Mouse (Mus musculus) liver, adult 2 months (tissue): ENCODE results near the gene Myh14. TPM values are rescaled to one million over a fixed set of nuclear protein-coding genes. Genes with fewer than 3 reads are reported as not detected.

Experiments
- DNase-seq: peaks from one replicate; pipeline ENCODE4 v3.0.0-alpha.2; 2011; ENCODE audit warnings: low read depth, low spot score; ENCODE audit errors: extremely low read depth
- H3K27ac ChIP-seq: fragments of 200-500 bp; replicated peaks from 2 replicates; pipeline ENCODE4 v1.5.1; 2012; ENCODE audit warnings: low read depth, mild to moderate bottlenecking, control low read depth, inconsistent platforms, low read length; ENCODE audit not compliant: insufficient read depth
- H3K27me3 ChIP-seq: fragments of 200-500 bp; 2 replicates; pipeline ENCODE4 v1.6.1; 2012; ENCODE audit warnings: mild to moderate bottlenecking, moderate library complexity, low read length, inconsistent platforms; ENCODE audit not compliant: control insufficient read depth, insufficient read depth
- H3K36me3 ChIP-seq: fragments of 200-500 bp; 2 replicates; pipeline ENCODE4 v1.6.1; 2012; ENCODE audit warnings: low read length, inconsistent platforms; ENCODE audit not compliant: control insufficient read depth, insufficient read depth
- H3K4me1 ChIP-seq: fragments of 200-500 bp; 2 replicates; pipeline ENCODE4 v1.6.1; 2011; ENCODE audit warnings: low read length; ENCODE audit not compliant: control insufficient read depth, insufficient read depth
- H3K4me3 ChIP-seq: fragments of 200-500 bp; 2 replicates; pipeline ENCODE4 v1.5.1; 2011; ENCODE audit warnings: low read depth, mild to moderate bottlenecking, control low read depth, low read length, moderate library complexity; ENCODE audit not compliant: insufficient read depth
- H3K79me2 ChIP-seq: fragments of 200-500 bp; 2 replicates; pipeline ENCODE4 v1.6.1; 2012; ENCODE audit warnings: inconsistent platforms, mild to moderate bottlenecking, low read length, moderate library complexity; ENCODE audit not compliant: control insufficient read depth, insufficient read depth
- H3K9ac ChIP-seq: fragments of 200-500 bp; 2 replicates; pipeline ENCODE4 v1.6.1; 2012; ENCODE audit warnings: low read depth, mild to moderate bottlenecking, control low read depth, inconsistent platforms, low read length
- CTCF ChIP-seq: fragments of 200-500 bp; IDR thresholded peaks from 2 replicates; pipeline ENCODE4 v1.5.1; 2011; ENCODE audit warnings: low read depth, low read length, control low read depth
- POLR2A ChIP-seq: fragments of 200-500 bp; IDR thresholded peaks from 2 replicates; pipeline ENCODE4 v1.6.1; 2011; ENCODE audit warnings: low read length, control low read depth; ENCODE audit not compliant: insufficient read depth; ENCODE audit errors: extremely low read depth
- WGBS: fragments of 180-500 bp; shearing (Covaris S2); methylation state at CpG from one replicate; pipeline ENCODE4 v1.1.7; 2018; 5-methylcytosine and 5-hydroxymethylcytosine counted together
- polyA plus RNA-seq: library from polyadenylated mRNA; depleted of rRNA; stranded (reverse); fragments of >200 nt; gene quantifications from 2 replicates; pipeline ENCODE4 v1.2.3, GENCODE M21; 2012
- total RNA-seq: library from RNA; depleted of rRNA; stranded (reverse); fragments of >200 nt; gene quantifications from 2 replicates; pipeline ENCODE4 v1.2.3, GENCODE M21; 2014

Myh14 gene
- total and polyA plus RNA-seq, 2 experiments, result 5.6 to 7.0 TPM

DNA sequence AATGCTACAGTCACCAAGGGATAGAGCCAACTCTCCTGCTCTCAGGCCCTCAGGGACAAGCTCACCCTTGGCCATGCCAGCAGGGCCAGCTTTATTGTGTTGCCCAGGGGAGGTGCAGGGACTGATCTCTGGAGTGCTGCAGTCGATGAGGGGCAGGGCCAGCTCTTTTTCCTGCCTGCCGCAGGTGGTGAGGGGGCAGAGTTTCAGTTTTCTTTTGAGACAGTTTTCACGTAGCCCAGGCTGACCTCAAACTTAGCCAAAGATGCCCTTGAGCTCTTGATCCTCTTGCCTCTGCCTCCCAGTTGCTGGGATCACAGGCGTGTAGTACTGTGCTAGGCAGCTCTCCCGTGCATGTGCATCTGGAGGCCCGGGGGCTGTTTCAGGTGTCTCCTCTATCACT is 99.7 kb downstream of the Myh14 start:
- 75% methylated on average over 6 of the region's 6 CpGs for WGBS
- TF ChIP-seq CTCF (no peak), POLR2A (no peak)
- Histone ChIP-seq H3K9ac (no peak overlapping the region), H3K4me3 (no peak overlapping the region), H3K27ac (no peak overlapping the region), H3K27me3 (no peaks in the 10 kb centered on the region), H3K4me1 (no peaks in the 10 kb centered on the region), H3K36me3 (no peaks in the 10 kb centered on the region), H3K79me2 (no peaks in the 10 kb centered on the region)
- DNase-seq, result no peak

DNA sequence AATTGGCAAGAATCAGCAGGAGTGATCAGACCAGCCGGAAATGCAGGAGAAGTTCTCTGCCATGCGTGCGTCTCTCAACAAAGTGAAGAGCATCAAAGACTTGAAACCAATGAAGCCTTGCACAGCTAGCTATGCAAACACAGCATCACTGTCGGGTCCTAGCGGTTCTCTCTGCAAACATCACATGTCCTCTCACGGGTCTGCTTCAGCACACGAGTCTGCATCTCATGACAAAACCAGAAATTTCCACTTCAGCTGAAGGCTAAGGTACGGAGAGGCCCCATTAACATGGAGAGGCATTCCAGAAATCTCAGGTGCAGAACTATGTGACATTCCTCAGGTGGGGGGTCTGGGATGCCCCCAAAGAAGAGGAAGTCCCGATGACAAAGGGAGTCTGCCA is 101.8 kb downstream of the Myh14 start:
- no peak overlapping the region for H3K27ac ChIP-seq
- WGBS, result 38% methylated on average over 9 of the region's 9 CpGs
- no peaks in the 10 kb centered on the region for H3K36me3 ChIP-seq
- no peaks in the 10 kb centered on the region for H3K4me1 ChIP-seq
- no peak overlapping the region for H3K4me3 ChIP-seq
- H3K79me2 ChIP-seq, result no peaks in the 10 kb centered on the region
- no peak for DNase-seq
- no peak overlapping the region for H3K9ac ChIP-seq
- TF ChIP-seq POLR2A (no peak), CTCF (no peak)
- no peaks in the 10 kb centered on the region for H3K27me3 ChIP-seq

DNA sequence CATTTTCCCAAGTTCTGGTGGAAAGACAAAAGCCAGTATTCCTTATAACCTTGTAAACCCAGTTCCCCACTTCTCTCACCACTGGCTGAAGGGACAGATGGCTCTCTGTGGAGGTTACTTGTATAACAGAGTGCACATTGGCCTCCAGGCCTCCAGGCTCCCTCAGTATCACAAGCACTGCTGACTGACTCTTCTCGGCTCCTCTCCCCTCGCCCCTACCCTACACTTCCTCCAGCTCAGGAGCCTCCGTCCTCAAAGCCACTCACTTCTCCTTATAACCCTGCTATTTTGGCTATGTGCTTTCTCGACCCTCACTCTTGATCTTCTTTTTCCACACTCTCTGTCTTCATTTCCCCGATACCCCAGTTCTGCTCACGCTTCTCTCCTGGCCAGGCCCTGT is 105.2 kb downstream of the Myh14 start:
- Histone ChIP-seq H3K27ac (no peak overlapping the region), H3K9ac (no peak overlapping the region), H3K79me2 (no peaks in the 10 kb centered on the region), H3K27me3 (no peaks in the 10 kb centered on the region), H3K4me1 (no peaks in the 10 kb centered on the region), H3K4me3 (no peak overlapping the region), H3K36me3 (no peaks in the 10 kb centered on the region)
- 78% methylated on average over 6 of the region's 6 CpGs for WGBS
- TF ChIP-seq CTCF (no peak), POLR2A (no peak)
- no peak for DNase-seq

DNA sequence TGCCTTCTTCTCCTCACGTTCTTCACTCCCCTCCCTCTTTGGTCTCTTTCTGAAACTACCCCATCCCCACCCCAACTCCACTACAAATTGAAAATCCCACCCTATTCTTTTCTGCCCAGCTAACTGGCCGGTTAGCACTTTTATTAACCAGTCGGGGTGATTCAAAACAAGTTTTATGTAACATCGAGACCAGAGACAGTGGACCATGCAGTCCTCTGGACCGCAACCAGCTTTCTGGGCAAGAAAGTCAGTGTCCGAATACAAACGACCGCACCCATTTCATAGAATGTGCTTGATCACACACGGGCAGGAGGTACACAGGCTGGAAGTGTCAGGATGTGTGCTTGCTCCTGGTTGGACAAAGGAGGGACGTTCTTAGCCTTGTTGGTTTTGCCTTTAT is 106.2 kb downstream of the Myh14 start:
- Histone ChIP-seq H3K4me3 (no peak overlapping the region), H3K9ac (no peak overlapping the region), H3K79me2 (no peaks in the 10 kb centered on the region), H3K27me3 (no peaks in the 10 kb centered on the region), H3K27ac (no peak overlapping the region), H3K36me3 (no peaks in the 10 kb centered on the region), H3K4me1 (no peaks in the 10 kb centered on the region)
- DNase-seq, result no peak
- no peak for TF ChIP-seq CTCF
- no peak for TF ChIP-seq POLR2A
- 85% methylated on average over 10 of the region's 10 CpGs for WGBS

DNA sequence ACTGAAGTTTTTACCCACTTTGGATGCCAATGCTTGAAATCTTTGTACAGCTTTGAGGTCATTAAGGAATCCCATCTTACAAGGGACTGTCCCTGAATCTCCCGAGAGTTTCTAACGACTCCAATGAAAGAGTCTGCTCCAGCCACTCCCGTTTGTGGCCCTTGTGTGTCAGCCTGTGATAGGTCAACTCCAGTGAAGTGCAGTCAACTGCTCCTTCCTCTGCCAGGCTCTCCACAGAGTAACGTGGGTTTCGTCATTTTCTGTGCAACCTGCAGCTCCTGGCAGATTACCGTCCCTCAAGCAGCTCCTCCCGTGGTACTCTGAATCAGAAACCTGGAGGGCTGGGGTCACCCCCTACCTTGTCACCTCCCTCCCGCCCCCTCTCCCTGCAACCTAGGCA is 107.4 kb downstream of the Myh14 start:
- Histone ChIP-seq H3K27ac (no peak overlapping the region), H3K79me2 (no peaks in the 10 kb centered on the region), H3K27me3 (no peaks in the 10 kb centered on the region), H3K4me1 (no peaks in the 10 kb centered on the region), H3K9ac (no peak overlapping the region), H3K36me3 (no peaks in the 10 kb centered on the region), H3K4me3 (no peak overlapping the region)
- WGBS, result 45% methylated on average over 8 of the region's 8 CpGs
- TF ChIP-seq CTCF (no peak), POLR2A (no peak)
- DNase-seq, result no peak

DNA sequence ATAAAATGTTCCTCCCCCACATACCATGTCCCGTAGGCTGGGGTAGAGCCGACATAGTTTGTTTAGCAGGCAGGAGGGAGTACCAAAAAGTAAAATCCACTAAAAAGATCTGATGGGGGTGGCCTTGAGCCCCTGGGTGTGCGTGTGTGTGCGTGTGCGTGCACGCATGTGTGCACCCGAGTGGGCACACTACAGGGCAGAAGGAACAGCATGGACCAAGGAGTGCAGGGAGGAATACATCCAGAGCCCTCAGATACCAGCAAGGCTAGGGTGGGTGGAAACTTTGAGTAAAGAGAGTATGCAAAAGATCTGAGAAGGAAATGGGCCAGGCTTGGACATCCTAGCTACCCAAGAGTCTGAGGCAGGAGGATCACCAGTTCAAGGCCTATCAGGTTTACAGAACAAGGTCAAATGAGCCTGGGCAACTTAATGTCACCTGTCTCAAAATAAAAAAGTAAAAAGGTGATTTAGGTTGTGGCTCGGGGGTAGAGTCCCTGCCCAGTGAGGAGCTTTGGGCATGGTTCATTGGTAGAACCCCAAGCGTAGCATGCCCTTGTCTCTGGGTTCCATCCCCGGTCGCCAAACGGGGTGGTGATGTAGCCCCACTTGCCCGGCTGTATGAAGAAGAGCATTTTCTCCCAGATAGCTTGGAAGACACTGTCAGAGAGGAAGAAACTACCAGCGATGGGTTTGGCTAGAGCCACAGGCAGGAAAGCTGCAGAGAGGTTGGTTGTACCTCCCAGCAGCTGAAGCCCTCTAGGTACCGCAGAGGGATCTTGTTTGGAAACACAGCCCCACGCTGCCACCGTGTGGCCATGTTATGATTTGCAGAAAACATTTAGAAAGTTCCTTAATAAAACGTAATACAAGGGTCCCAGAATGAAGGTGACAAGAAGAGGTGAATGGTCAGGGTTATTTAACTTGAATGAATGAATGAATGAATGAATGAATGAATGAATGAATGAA is 109.9 kb downstream of the Myh14 start:
- Histone ChIP-seq H3K27ac (no peak overlapping the region), H3K4me3 (no peak overlapping the region), H3K9ac (no peak overlapping the region), H3K36me3 (no peaks in the 10 kb centered on the region), H3K4me1 (no peaks in the 10 kb centered on the region), H3K79me2 (no peaks in the 10 kb centered on the region), H3K27me3 (no peaks in the 10 kb centered on the region)
- TF ChIP-seq POLR2A (no peak), CTCF (peak; percentile 82)
- 52% methylated on average over 18 of the region's 18 CpGs for WGBS
- DNase-seq, result peak; percentile 52
